Mouse (Mus musculus) heart, postnatal 0 days (tissue): Measurements from ENCODE around the gene Slc16a9. TPM values are rescaled to one million over a fixed set of nuclear protein-coding genes. Genes with fewer than 3 reads are reported as not detected.

Source experiments
- ATAC-seq: fragments of 200-750 bp; cut with Nextera tagmentation; 2 replicates; pipeline ENCODE4 v1.8.0; 2017; ENCODE audit warnings: low read depth, moderate number of reproducible peaks, moderate library complexity; ENCODE audit not compliant: insufficient read depth
- DNase-seq: peaks from one replicate; pipeline ENCODE4 v3.0.0-alpha.2; 2016; ENCODE audit warnings: low spot score
- H3K27ac ChIP-seq: fragments of 300-500 bp; sonication (generic); 2 replicates; pipeline ENCODE4 v1.5.1; 2014; ENCODE audit warnings: low read depth, mild to moderate bottlenecking
- H3K27me3 ChIP-seq: fragments of 300-500 bp; sonication (generic); 2 replicates; pipeline ENCODE4 v1.6.1; 2014; ENCODE audit warnings: low read length, mixed read lengths; ENCODE audit not compliant: control insufficient read depth, insufficient read depth
- H3K36me3 ChIP-seq: fragments of 300-500 bp; sonication (generic); replicated peaks from 2 replicates; pipeline ENCODE4 v1.6.1; 2014; ENCODE audit warnings: low read length, mixed read lengths; ENCODE audit not compliant: control insufficient read depth, insufficient read depth
- H3K4me1 ChIP-seq: fragments of 300-500 bp; sonication (generic); 2 replicates; pipeline ENCODE4 v1.6.1; 2014; ENCODE audit warnings: antibody characterized with exemption; ENCODE audit not compliant: control insufficient read depth, insufficient read depth
- H3K4me2 ChIP-seq: fragments of 300-500 bp; sonication (generic); 2 replicates; pipeline ENCODE4 v1.6.1; 2014; ENCODE audit warnings: low read depth, mild to moderate bottlenecking, low read length, moderate library complexity
- H3K4me3 ChIP-seq: fragments of 300-500 bp; sonication (generic); 2 replicates; pipeline ENCODE4 v1.5.1; 2014; ENCODE audit warnings: low read depth, low read length
- H3K9ac ChIP-seq: fragments of 300-500 bp; sonication (generic); replicated peaks from 2 replicates; pipeline ENCODE4 v1.6.1; 2014; ENCODE audit warnings: low read depth, low read length, mixed read lengths
- H3K9me3 ChIP-seq: fragments of 300-500 bp; sonication (generic); replicated peaks from 2 replicates; pipeline ENCODE4 v1.6.1; 2016; ENCODE audit warnings: low read length; ENCODE audit not compliant: control insufficient read depth
- CTCF ChIP-seq: IDR thresholded peaks from 2 replicates; pipeline ENCODE4 v1.5.1; 2016; ENCODE audit warnings: antibody characterized with exemption, control low read depth, low read depth
- EP300 ChIP-seq: IDR thresholded peaks from 2 replicates; pipeline ENCODE4 v1.6.1; 2016; ENCODE audit warnings: antibody characterized with exemption, low read depth
- WGBS: fragments of 180-500 bp; shearing (Covaris S2); extraction: QIAGEN DNeasy Blood & Tissue Kit; methylation state at CpG from one replicate; pipeline ENCODE4 v1.1.7; 2014; 5-methylcytosine and 5-hydroxymethylcytosine counted together
- polyA plus RNA-seq: library from polyadenylated mRNA; unstranded; fragments of >200 nt; fragmentation: Nextera tagmentation; extraction: Ambion mirVana; gene quantifications from 2 replicates; pipeline ENCODE4 v1.2.1, GENCODE M21; 2015
- total RNA-seq: library from RNA; depleted of rRNA; stranded (reverse); fragments of >200 nt; gene quantifications from 2 replicates; pipeline ENCODE4 v1.2.3, GENCODE M21; 2014; ENCODE audit warnings: low replicate concordance

Gene Slc16a9
- total and polyA plus RNA-seq, 2 experiments from 2014 or later: 0.86 to 1.6 TPM

GRCm38 (mm10) chr10:70263681-70264189, 18.8 kb downstream of the Slc16a9 start:
- TF ChIP-seq CTCF (no peak), EP300 (no peak)
- WGBS: 61% methylated on average over 4 of the region's 4 CpGs
- H3K36me3 ChIP-seq: no peaks in the 10 kb centered on the region
- H3K4me3 ChIP-seq: no peak overlapping the region
- H3K9ac ChIP-seq: no peak overlapping the region
- H3K27me3 ChIP-seq: no peaks in the 10 kb centered on the region
- no peaks in the 10 kb centered on the region for H3K9me3 ChIP-seq
- no peaks in the 10 kb centered on the region for H3K4me1 ChIP-seq
- ATAC-seq: no peak
- no peak overlapping the region for H3K27ac ChIP-seq
- DNase-seq: no peak
- no peak overlapping the region for H3K4me2 ChIP-seq

GRCm38 (mm10) chr10:70264337-70265036, 19.6 kb downstream of the Slc16a9 start:
- ATAC-seq: no peak
- DNase-seq: no peak
- Histone ChIP-seq H3K9ac (no peak overlapping the region), H3K27ac (no peak overlapping the region), H3K27me3 (no peaks in the 10 kb centered on the region), H3K9me3 (no peaks in the 10 kb centered on the region), H3K4me3 (no peak overlapping the region), H3K36me3 (no peaks in the 10 kb centered on the region), H3K4me1 (no peaks in the 10 kb centered on the region), H3K4me2 (no peak overlapping the region)
- TF ChIP-seq CTCF (no peak), EP300 (no peak)
- WGBS: 57% methylated on average over 9 of the region's 9 CpGs

- Histone ChIP-seq H3K4me3 (no peak overlapping the region), H3K4me2 (no peak overlapping the region), H3K27ac (no peak overlapping the region), H3K4me1 (no peaks in the 10 kb centered on the region), H3K9me3 (no peaks in the 10 kb centered on the region), H3K9ac (no peak overlapping the region), H3K36me3 (no peaks in the 10 kb centered on the region), H3K27me3 (no peaks in the 10 kb centered on the region)
- ATAC-seq (no peak), DNase-seq (no peak)
- WGBS: 74% methylated on average over 6 of the region's 6 CpGs
- TF ChIP-seq CTCF: no peak
- TF ChIP-seq EP300: no peak
These were observed 21.6 kb downstream of the Slc16a9 start for GRCm38 (mm10) chr10:70266501-70266900.

- Histone ChIP-seq H3K4me3 (no peak overlapping the region), H3K36me3 (no peaks in the 10 kb centered on the region), H3K27ac (no peak overlapping the region), H3K4me2 (no peak overlapping the region), H3K4me1 (no peaks in the 10 kb centered on the region), H3K9me3 (no peaks in the 10 kb centered on the region), H3K9ac (no peak overlapping the region), H3K27me3 (no peaks in the 10 kb centered on the region)
- ATAC-seq (no peak), DNase-seq (no peak)
- WGBS: 71% methylated on average over 23 of the region's 23 CpGs
- TF ChIP-seq CTCF (no peak), EP300 (no peak)
These were observed 23.9 kb downstream of the Slc16a9 start for GRCm38 (mm10) chr10:70268581-70269446.

GRCm38 (mm10) chr10:70269447-70269787, 24.5 kb downstream of the Slc16a9 start:
- Histone ChIP-seq H3K9ac (no peak overlapping the region), H3K4me3 (no peak overlapping the region), H3K4me2 (no peak overlapping the region), H3K36me3 (no peaks in the 10 kb centered on the region), H3K27me3 (no peaks in the 10 kb centered on the region), H3K9me3 (no peaks in the 10 kb centered on the region), H3K4me1 (no peaks in the 10 kb centered on the region), H3K27ac (no peak overlapping the region)
- 88% methylated on average over 2 of the region's 2 CpGs for WGBS
- no peak for ATAC-seq
- DNase-seq: no peak
- TF ChIP-seq CTCF: no peak
- TF ChIP-seq EP300: no peak
